Mouse (Mus musculus) CD8-positive naive resting alpha-beta T cell, adult 2 months (primary cell): ENCODE data around the gene Ogfod2.

ENCODE experiments used
- DNase-seq, 2 experiments: peaks; one replicate each; pipeline ENCODE4 v3.0.0; 2022; ENCODE audit warnings: low read depth in 2 of 2, low spot score in 2 of 2

Gene Ogfod2

GRCm38 (mm10) chr5:124149028-124149427, 36.9 kb downstream of the Ogfod2 start:
- no peak for DNase-seq

- no peak for DNase-seq
These were observed 38.8 kb downstream of the Ogfod2 start for GRCm38 (mm10) chr5:124150895-124151294.

DNA sequence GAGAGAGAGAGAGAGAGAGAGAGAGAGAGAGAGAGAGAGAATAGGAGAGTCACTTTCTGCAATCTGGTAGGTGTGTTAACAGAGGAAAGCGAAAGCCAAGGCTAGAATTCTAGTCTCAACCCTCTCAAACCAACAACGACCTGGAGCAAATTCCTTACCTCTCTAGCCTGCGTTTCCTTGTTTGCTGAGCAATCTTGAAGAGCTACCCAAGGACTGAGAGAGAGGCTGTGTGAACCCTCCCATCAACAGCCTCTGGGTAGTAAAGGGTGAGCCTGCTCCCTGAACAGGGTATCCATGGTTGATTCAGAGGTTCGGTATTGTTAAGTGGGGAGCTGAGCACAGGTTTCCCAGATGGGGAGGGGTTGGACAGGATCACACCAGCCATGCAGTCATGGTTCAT, 40.6 kb downstream of the Ogfod2 start:
- DNase-seq, result no peak

- no peak for DNase-seq
These were observed 43.8 kb downstream of the Ogfod2 start for GRCm38 (mm10) chr5:124155943-124156342.

- DNase-seq, result no peak
These were observed 46.2 kb downstream of the Ogfod2 start for GRCm38 (mm10) chr5:124158305-124158704.

DNA sequence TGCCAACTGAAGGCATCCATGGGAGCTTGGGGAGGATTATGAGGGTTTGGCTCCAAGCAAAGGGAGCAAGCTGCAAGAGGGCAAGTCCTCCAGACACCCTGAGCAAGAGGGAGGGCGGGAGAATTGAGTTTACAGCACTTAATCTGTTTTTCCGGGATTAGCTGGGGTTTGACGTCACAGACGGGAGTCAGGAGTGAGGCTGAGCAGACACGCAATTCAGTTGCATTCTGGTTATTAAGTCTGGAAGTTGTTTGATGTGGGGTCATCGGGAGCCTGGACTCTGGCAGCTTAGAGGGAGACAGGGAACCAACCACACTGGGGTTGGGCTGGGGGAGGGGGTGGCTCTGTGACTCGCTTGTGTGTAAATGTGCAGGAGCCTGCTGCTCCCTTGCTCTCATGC, 47.4 kb downstream of the Ogfod2 start:
- DNase-seq, result no peak

GRCm38 (mm10) chr5:124161831-124162230, 49.7 kb downstream of the Ogfod2 start:
- no peak for DNase-seq

DNA sequence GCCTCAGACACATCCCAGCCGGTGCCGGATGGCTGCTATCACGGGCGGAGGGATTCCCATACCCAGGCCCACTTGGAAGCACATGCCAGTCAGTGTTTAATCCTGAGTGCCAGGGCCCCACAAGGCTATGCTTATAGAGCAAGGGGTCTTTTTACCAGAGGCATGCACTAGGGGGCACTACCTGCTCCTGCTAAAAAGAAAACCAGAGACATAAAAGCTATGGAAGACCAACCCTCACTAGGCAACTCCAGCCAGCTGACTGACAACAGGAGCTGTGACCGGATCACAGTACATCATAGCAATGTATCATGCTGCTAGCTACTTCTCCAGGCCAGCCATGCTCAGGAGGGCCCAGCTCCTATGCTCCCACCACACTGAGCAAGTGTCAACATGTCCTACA, 50.5 kb downstream of the Ogfod2 start:
- DNase-seq, result peak; percentile 60 to 77

DNA sequence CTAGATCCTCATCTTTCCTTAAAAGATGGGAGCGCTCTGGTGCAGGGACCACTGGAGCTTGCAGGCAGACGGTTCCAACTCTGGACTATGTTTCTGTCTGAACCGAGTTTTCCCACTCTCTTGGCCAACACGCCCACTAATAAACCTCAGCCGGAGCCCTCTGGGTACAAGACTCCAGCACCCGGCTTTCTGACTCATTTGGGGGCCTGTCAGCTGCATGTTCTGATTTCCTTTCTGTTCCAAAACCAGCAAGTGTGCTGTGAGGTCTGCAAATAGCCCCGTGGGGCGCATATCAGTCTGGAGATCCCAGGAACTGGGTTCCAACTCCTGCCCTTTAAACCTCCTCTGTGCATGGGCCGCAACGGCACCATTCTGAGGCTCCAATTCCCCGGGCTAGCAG, 51.3 kb downstream of the Ogfod2 start:
- DNase-seq, result no peak
